Mouse (Mus musculus) cerebellum, adult 8-10 months (tissue): ENCODE results near the gene Lsg1.
A peak's percentile ranks its signal among the peaks of the same experiment; 100 is the strongest.

ENCODE experiments used
- DNase-seq: peaks from one replicate; pipeline ENCODE4 v3.0.0; 2022

The Lsg1 gene

GRCm38 (mm10) chr16:30549966-30550747 is 37.2 kb downstream of the Lsg1 start:
- DNase-seq, result peak; percentile 71

GRCm38 (mm10) chr16:30549516-30549915 is 37.9 kb downstream of the Lsg1 start:
- no peak for DNase-seq

- no peak for DNase-seq
These were observed 39.1 kb downstream of the Lsg1 start for GRCm38 (mm10) chr16:30548291-30548690.

GRCm38 (mm10) chr16:30544693-30545092 is 42.7 kb downstream of the Lsg1 start:
- no peak for DNase-seq

- no peak for DNase-seq
These were observed 44.0 kb downstream of the Lsg1 start for GRCm38 (mm10) chr16:30543386-30543785.

GRCm38 (mm10) chr16:30542826-30543225 is 44.6 kb downstream of the Lsg1 start:
- DNase-seq, result no peak

GRCm38 (mm10) chr16:30540107-30541001 is 47.0 kb downstream of the Lsg1 start:
- DNase-seq, result no peak

GRCm38 (mm10) chr16:30539433-30539832 is 48.0 kb downstream of the Lsg1 start:
- peak; percentile 10 for DNase-seq

- no peak for DNase-seq
These were observed 52.3 kb downstream of the Lsg1 start for GRCm38 (mm10) chr16:30535075-30535474.

- no peak for DNase-seq
These were observed 53.8 kb downstream of the Lsg1 start for GRCm38 (mm10) chr16:30533592-30533991.

- DNase-seq, result no peak
These were observed 54.5 kb downstream of the Lsg1 start for GRCm38 (mm10) chr16:30532929-30533328.

- DNase-seq, result no peak
These were observed 55.5 kb downstream of the Lsg1 start for GRCm38 (mm10) chr16:30531761-30532406.

GRCm38 (mm10) chr16:30530815-30531214 is 56.6 kb downstream of the Lsg1 start:
- DNase-seq, result no peak

- no peak for DNase-seq
These were observed 59.0 kb downstream of the Lsg1 start for GRCm38 (mm10) chr16:30528386-30528785.

- no peak for DNase-seq
These were observed 59.5 kb downstream of the Lsg1 start for GRCm38 (mm10) chr16:30527889-30528288.

- no peak for DNase-seq
These were observed 61.6 kb downstream of the Lsg1 start for GRCm38 (mm10) chr16:30525756-30526155.

GRCm38 (mm10) chr16:30524481-30524880 is 62.9 kb downstream of the Lsg1 start:
- no peak for DNase-seq

- no peak for DNase-seq
These were observed 65.0 kb downstream of the Lsg1 start for GRCm38 (mm10) chr16:30522253-30522940.

GRCm38 (mm10) chr16:30521147-30521546 is 66.2 kb downstream of the Lsg1 start:
- no peak for DNase-seq

- DNase-seq, result peak; percentile 75
These were observed 67.0 kb downstream of the Lsg1 start for GRCm38 (mm10) chr16:30520361-30520823.

GRCm38 (mm10) chr16:30518635-30519034 is 68.8 kb downstream of the Lsg1 start:
- DNase-seq, result no peak

- DNase-seq, result no peak
These were observed 69.6 kb downstream of the Lsg1 start for GRCm38 (mm10) chr16:30517666-30518283.
